Mouse (Mus musculus) lung, embryonic 16.5 days (tissue): ENCODE measurements around the gene 1700074P13Rik. TPM values are rescaled to one million over a fixed set of nuclear protein-coding genes. Genes with fewer than 3 reads are reported as not detected.
"Not testable (repeated sequence)": the region's sequence is repeated elsewhere in the genome, so short reads cannot be mapped to it uniquely, and the experiment has no call there.

Experiments
- ATAC-seq: fragments of 200-750 bp; cut with Nextera tagmentation; 2 replicates; pipeline ENCODE4 v1.8.0; 2017; ENCODE audit warnings: low read depth, mild to moderate bottlenecking, moderate library complexity
- H3K27ac ChIP-seq: fragments of 300-500 bp; sonication (generic); 2 replicates; pipeline ENCODE4 v1.5.1; 2014; ENCODE audit warnings: mild to moderate bottlenecking, control low read depth, low read length
- H3K27me3 ChIP-seq: fragments of 300-500 bp; sonication (generic); 2 replicates; pipeline ENCODE4 v1.6.1; 2014; ENCODE audit warnings: low read depth, low read length, mixed read lengths; ENCODE audit not compliant: control insufficient read depth, insufficient read depth
- H3K36me3 ChIP-seq: fragments of 300-500 bp; sonication (generic); 2 replicates; pipeline ENCODE4 v1.6.1; 2014; ENCODE audit warnings: low read length; ENCODE audit not compliant: control insufficient read depth, insufficient read depth
- H3K4me1 ChIP-seq: fragments of 300-500 bp; sonication (generic); replicated peaks from 2 replicates; pipeline ENCODE4 v1.6.1; 2014; ENCODE audit warnings: low read length, mixed read lengths; ENCODE audit not compliant: control insufficient read depth, insufficient read depth
- H3K4me2 ChIP-seq: fragments of 300-500 bp; sonication (generic); 2 replicates; pipeline ENCODE4 v1.6.1; 2014; ENCODE audit warnings: low read depth, low read length, control low read depth
- H3K4me3 ChIP-seq: fragments of 300-500 bp; sonication (generic); 2 replicates; pipeline ENCODE4 v1.5.1; 2014; ENCODE audit warnings: mild to moderate bottlenecking, low read length, control low read depth
- H3K9ac ChIP-seq: fragments of 300-500 bp; sonication (generic); 2 replicates; pipeline ENCODE4 v1.6.1; 2014; ENCODE audit warnings: low read length, control low read depth
- H3K9me3 ChIP-seq: fragments of 300-500 bp; sonication (generic); 2 replicates; pipeline ENCODE4 v1.6.1; 2016; ENCODE audit warnings: low read length; ENCODE audit not compliant: control insufficient read depth
- WGBS: fragments of 180-500 bp; shearing (Covaris S2); extraction: QIAGEN DNeasy Blood & Tissue Kit; methylation state at CpG from one replicate; pipeline ENCODE4 v1.1.7; 2014; 5-methylcytosine and 5-hydroxymethylcytosine counted together
- polyA plus RNA-seq: library from polyadenylated mRNA; unstranded; fragments of >200 nt; fragmentation: Nextera tagmentation; extraction: Ambion mirVana; gene quantifications from 2 replicates; pipeline ENCODE4 v1.2.1, GENCODE M21; 2015

1700074P13Rik gene
- not detected in 2 replicates for polyA plus RNA-seq

DNA sequence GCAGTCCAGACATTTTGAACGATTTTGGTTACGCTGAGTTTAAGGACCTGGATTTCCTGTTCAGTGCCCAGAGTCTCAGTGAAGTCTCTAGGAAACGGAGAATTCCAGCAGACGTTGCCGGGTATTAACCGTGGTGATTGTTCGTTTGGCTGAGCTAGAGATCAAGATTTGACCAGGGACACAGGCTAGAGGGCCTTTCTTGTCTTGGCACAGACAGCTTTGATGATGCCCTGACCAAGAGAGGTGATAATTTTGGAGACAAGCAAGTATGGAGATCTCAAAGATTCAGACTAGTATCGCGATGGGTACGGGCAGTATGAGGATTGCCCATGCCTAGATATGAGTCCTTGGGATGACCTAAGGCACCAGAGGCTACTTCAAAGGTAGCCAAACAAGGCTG, at the start of gene 1700074P13Rik:
Gene 1700074P13Rik (minus strand): TSS at position 101 of the 400 bp plus-strand sequence.
- 89% methylated on average over 10 of the region's 10 CpGs for WGBS
- Histone ChIP-seq H3K36me3 (no peaks in the 10 kb centered on the region), H3K9me3 (no peaks in the 10 kb centered on the region), H3K27me3 (no peaks in the 10 kb centered on the region), H3K4me1 (no peaks in the 10 kb centered on the region), H3K27ac (no peak within 1 kb of the TSS), H3K4me2 (no peak within 1 kb of the TSS), H3K4me3 (no peak within 1 kb of the TSS), H3K9ac (no peak within 1 kb of the TSS)
- ATAC-seq: no peak

DNA sequence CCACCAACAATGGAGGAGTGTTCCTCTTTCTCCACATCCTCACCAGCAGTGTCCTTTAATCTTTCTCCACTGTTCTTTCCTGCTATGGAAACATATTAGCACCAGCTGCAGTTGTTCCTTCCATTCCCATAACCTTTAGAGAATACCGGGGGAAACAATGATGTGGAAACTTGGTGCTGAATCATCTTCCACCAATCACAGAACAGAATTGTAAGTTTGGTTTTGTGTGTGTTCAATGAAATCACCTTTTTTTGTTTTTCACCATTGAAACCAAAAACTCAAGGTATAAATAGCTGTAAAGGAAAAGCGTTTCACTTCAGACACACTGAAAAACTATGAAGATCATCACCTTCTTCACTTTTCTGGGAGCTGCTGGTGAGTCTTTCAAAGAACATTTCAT, 24.1 kb upstream of the 1700074P13Rik start, which contains the start of gene 1810009J06Rik:
Gene 1810009J06Rik (plus strand): TSS at position 301 of the 400 bp plus-strand sequence.
- H3K9me3 ChIP-seq, H3K27me3 ChIP-seq, H3K27ac ChIP-seq, H3K4me1 ChIP-seq, H3K4me2 ChIP-seq, H3K4me3 ChIP-seq, H3K9ac ChIP-seq, H3K36me3 ChIP-seq, ATAC-seq: not testable (repeated sequence)
- WGBS: 92% methylated on average over 2 of the region's 2 CpGs

DNA sequence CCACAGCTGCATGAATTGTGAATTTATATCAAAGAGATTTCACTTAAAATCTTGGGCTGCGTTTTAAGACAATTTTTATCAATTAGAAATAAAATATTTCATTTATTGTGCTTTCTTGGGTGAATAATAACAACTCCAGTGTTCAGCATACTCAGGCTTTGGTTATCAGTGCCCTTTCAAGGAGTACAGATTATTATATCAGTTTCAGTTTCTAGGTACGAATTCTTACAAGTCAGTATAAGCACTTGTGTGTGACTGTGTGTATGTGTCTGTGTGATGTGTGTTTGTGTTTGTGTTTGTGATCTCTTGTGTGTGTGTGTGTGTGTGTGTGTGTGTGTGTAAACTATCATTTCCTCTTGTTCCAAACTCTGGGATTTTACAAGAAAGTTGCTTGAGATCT, 13.4 kb upstream of the 1700074P13Rik start:
- no peak overlapping the region for H3K27ac ChIP-seq
- no peaks in the 10 kb centered on the region for H3K27me3 ChIP-seq
- H3K9ac ChIP-seq: no peak overlapping the region
- H3K4me1 ChIP-seq: no peaks in the 10 kb centered on the region
- no peak overlapping the region for H3K4me2 ChIP-seq
- ATAC-seq: no peak
- no peak overlapping the region for H3K4me3 ChIP-seq
- no peaks in the 10 kb centered on the region for H3K36me3 ChIP-seq
- H3K9me3 ChIP-seq: no peaks in the 10 kb centered on the region
- 42% methylated on average over 2 of the region's 2 CpGs for whole genome bisulfite sequencing

DNA sequence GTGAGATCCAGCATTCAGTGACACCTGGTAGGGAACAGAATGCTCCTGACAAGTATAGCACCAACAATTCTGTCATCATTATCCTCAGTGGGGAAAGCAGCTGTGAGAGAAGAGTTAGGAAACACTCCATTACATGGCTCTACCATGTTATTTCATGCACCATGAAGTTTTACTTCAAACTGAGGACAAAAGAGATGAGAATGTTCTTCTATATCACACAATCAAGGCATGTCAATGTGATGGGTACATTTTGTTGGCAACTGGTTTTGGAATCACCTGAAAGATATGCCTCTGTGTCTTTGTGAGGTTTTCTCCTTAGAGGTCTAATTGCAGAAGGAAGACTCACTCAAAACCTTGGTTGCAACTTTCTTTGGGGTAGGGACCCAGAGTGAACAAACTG, 11.4 kb upstream of the 1700074P13Rik start, which contains the start of gene Gm4744:
Gene Gm4744 (minus strand): TSS at position 101 of the 400 bp plus-strand sequence.
- Histone ChIP-seq H3K4me1 (no peaks in the 10 kb centered on the region), H3K27ac (no peak within 1 kb of the TSS), H3K27me3 (no peaks in the 10 kb centered on the region), H3K4me2 (no peak within 1 kb of the TSS), H3K36me3 (no peaks in the 10 kb centered on the region), H3K4me3 (no peak within 1 kb of the TSS), H3K9me3 (no peaks in the 10 kb centered on the region), H3K9ac (no peak within 1 kb of the TSS)
- ATAC-seq: no peak

DNA sequence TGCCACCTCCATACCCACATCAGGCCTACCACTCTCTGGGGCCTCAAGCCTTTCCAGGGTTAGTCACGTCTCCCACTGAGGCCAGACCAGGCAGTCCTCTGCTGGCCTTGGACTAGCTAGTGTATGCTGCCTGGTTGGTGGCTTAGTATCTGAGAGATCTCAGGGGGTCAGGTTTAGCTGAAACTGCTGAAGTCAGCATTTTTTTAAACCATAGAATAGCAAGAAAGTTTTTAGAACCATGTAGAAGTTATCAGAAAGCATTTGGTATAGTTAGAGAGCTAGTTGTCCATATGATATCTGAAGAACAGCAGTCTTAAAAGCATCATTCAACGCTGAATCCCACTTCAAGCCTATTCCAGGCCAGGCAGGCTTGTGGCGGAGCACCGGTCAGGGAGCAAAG, 20.4 kb downstream of the 1700074P13Rik start:
- Histone ChIP-seq H3K4me3 (no peak overlapping the region), H3K27me3 (no peaks in the 10 kb centered on the region), H3K4me2 (no peak overlapping the region), H3K9ac (no peak overlapping the region), H3K4me1 (no peaks in the 10 kb centered on the region), H3K36me3 (no peaks in the 10 kb centered on the region), H3K9me3 (no peaks in the 10 kb centered on the region), H3K27ac (no peak overlapping the region)
- 75% methylated on average over 4 of the region's 4 CpGs for WGBS
- ATAC-seq: no peak

DNA sequence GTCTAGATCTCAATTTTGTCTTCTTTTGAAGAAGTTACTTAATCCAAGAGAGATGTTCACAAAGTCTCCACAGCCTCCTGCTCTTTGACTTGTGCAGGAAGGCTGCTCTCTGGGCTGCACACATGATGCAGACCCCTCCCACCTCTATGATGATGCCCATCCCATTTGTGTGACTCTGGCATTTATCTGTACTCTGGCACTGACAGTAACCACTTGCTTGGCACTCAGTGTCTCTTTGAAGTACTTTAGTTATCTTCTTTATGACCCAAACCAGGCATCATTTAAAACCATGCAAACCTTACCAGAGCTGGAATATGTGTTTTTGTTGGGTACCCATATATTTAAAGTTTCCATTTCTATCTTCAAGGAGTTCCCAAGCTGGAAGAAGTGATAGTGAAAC, 40.1 kb downstream of the 1700074P13Rik start, which contains the start of gene Prss58:
Gene Prss58 (minus strand): TSS at position 101 of the 400 bp plus-strand sequence.
- no peak for ATAC-seq
- Histone ChIP-seq H3K27me3 (no peaks in the 10 kb centered on the region), H3K4me2 (no peak within 1 kb of the TSS), H3K9me3 (no peaks in the 10 kb centered on the region), H3K4me3 (no peak within 1 kb of the TSS), H3K9ac (no peak within 1 kb of the TSS), H3K36me3 (no peaks in the 10 kb centered on the region), H3K4me1 (no peaks in the 10 kb centered on the region), H3K27ac (no peak within 1 kb of the TSS)

DNA sequence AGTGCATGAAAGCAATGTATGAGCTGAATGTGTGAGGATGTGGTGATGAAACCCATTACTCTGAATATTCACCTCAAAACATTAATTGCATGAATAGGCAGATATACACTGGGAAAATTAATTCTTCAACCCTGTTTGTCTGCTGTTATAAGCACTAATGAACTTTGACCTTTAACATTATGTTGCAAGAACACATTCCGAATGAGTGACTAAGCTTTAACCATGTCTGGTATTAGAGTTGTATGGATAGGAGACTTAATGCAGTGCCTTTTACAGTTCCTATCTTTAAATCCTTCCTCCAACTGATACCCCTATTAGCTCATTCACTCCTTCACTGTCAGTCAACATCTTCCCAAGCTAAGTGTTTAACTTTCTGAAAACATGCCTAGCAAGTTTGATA, 45.6 kb downstream of the 1700074P13Rik start:
- WGBS: 66% methylated on average over 1 of the region's 1 CpGs
- no peaks in the 10 kb centered on the region for H3K36me3 ChIP-seq
- no peaks in the 10 kb centered on the region for H3K4me1 ChIP-seq
- H3K27ac ChIP-seq: no peak overlapping the region
- H3K4me2 ChIP-seq: no peak overlapping the region
- H3K9ac ChIP-seq: no peak overlapping the region
- no peak for ATAC-seq
- H3K9me3 ChIP-seq: no peaks in the 10 kb centered on the region
- H3K4me3 ChIP-seq: no peak overlapping the region
- H3K27me3 ChIP-seq: no peaks in the 10 kb centered on the region

DNA sequence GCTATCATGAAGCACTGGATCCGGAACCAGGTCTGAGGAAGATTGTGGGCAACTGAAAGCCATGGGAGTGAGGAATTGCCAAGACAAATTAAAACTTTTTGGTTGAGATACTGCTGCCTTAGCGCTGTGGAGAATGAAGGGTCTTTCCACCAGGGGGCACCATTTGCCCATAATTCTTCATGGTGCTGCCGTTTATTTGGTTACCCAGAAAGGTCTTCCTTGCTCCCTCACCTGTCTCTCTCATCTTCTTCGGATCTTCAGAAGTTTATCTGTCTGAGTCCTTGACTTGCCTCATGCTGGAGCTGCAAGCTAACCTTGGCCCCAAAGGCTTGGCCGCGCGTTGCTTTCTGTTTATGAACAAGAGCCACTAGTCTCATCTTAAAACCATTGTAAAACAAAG, 46.8 kb downstream of the 1700074P13Rik start:
- H3K27ac ChIP-seq: no peak overlapping the region
- H3K9ac ChIP-seq: no peak overlapping the region
- no peak for ATAC-seq
- H3K27me3 ChIP-seq: no peaks in the 10 kb centered on the region
- H3K4me1 ChIP-seq: no peaks in the 10 kb centered on the region
- no peaks in the 10 kb centered on the region for H3K36me3 ChIP-seq
- no peak overlapping the region for H3K4me2 ChIP-seq
- H3K4me3 ChIP-seq: no peak overlapping the region
- 39% methylated on average over 7 of the region's 7 CpGs for WGBS
- no peaks in the 10 kb centered on the region for H3K9me3 ChIP-seq

DNA sequence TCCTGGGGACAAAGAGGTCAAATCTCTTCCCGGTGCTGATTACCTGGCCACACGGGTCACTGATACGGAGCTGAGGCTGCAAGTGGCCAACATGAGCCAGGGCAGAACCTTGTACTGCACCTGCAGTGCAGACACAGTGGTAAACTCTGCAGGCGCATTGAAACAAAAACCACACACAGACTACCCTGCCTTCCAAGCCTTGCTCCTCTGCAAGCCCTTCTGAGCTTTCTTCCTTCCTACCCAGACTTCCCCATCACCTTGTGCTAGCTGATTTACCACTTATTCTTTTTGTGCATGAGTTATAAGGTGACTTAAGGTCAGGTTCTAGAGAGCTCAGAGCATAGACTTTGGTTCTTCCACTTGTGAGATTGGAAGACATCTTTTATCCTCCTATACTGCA, 48.6 kb downstream of the 1700074P13Rik start:
- H3K4me1 ChIP-seq: no peaks in the 10 kb centered on the region
- no peak for ATAC-seq
- H3K27ac ChIP-seq: no peak overlapping the region
- no peaks in the 10 kb centered on the region for H3K9me3 ChIP-seq
- H3K36me3 ChIP-seq: no peaks in the 10 kb centered on the region
- H3K9ac ChIP-seq: no peak overlapping the region
- 78% methylated on average over 4 of the region's 4 CpGs for WGBS
- no peak overlapping the region for H3K4me3 ChIP-seq
- no peaks in the 10 kb centered on the region for H3K27me3 ChIP-seq
- no peak overlapping the region for H3K4me2 ChIP-seq

DNA sequence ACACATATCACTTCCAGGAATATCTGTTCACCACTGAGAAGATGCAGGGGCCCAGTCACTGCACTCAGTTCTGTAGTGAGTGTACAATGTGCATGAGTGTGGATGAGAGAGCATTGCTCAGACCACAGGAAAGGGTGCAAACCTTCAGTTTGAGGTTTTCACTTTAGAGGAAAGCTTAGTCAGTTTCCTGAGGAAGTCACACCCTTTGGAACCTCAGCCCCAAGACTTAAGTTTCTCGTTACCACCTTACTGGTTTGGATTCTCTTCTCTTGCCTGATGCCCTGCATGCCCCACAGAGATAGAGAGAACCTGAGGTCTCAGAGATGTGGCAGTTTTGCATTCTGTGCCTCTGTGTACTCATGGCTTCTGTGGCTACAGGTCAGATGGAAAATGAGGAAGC, 49.4 kb downstream of the 1700074P13Rik start:
- Histone ChIP-seq H3K9ac (no peak overlapping the region), H3K4me3 (no peak overlapping the region), H3K36me3 (no peaks in the 10 kb centered on the region), H3K27me3 (no peaks in the 10 kb centered on the region), H3K27ac (no peak overlapping the region), H3K4me2 (no peak overlapping the region), H3K4me1 (no peaks in the 10 kb centered on the region), H3K9me3 (no peaks in the 10 kb centered on the region)
- WGBS: 50% methylated on average over 1 of the region's 1 CpGs
- ATAC-seq: no peak
